Mouse (Mus musculus) lung, embryonic 15.5 days (tissue): Measurements from ENCODE around the gene Gm12394. TPM values are rescaled to one million over a fixed set of nuclear protein-coding genes. Genes with fewer than 3 reads are reported as not detected.
"Not testable (repeated sequence)": the region's sequence is repeated elsewhere in the genome, so short reads cannot be mapped to it uniquely, and the experiment has no call there.

Source experiments
- ATAC-seq: fragments of 200-750 bp; cut with Nextera tagmentation; 2 replicates; pipeline ENCODE4 v1.8.0; 2017; ENCODE audit warnings: moderate number of reproducible peaks, borderline replicate concordance; ENCODE audit not compliant: low FRiP score, low TSS enrichment; ENCODE audit errors: extremely low read depth
- H3K27ac ChIP-seq: fragments of 300-500 bp; sonication (generic); 2 replicates; pipeline ENCODE4 v1.5.1; 2015; ENCODE audit warnings: moderate library complexity, mild to moderate bottlenecking, inconsistent platforms
- H3K27me3 ChIP-seq: fragments of 300-500 bp; sonication (generic); 2 replicates; pipeline ENCODE4 v1.6.1; 2015; ENCODE audit warnings: inconsistent platforms
- H3K36me3 ChIP-seq: fragments of 300-500 bp; sonication (generic); 2 replicates; pipeline ENCODE4 v1.6.1; 2015; ENCODE audit warnings: inconsistent platforms
- H3K4me1 ChIP-seq: fragments of 300-500 bp; sonication (generic); 2 replicates; pipeline ENCODE4 v1.6.1; 2015; ENCODE audit warnings: inconsistent platforms
- H3K4me2 ChIP-seq: fragments of 300-500 bp; sonication (generic); 2 replicates; pipeline ENCODE4 v1.6.1; 2015; ENCODE audit warnings: inconsistent platforms, mild to moderate bottlenecking, moderate library complexity
- H3K4me3 ChIP-seq: fragments of 300-500 bp; sonication (generic); 2 replicates; pipeline ENCODE4 v1.5.1; 2015; ENCODE audit warnings: mild to moderate bottlenecking, inconsistent platforms
- H3K9ac ChIP-seq: fragments of 300-500 bp; sonication (generic); 2 replicates; pipeline ENCODE4 v1.6.1; 2015; ENCODE audit warnings: inconsistent platforms
- H3K9me3 ChIP-seq: fragments of 300-500 bp; sonication (generic); 2 replicates; pipeline ENCODE4 v1.6.1; 2016; ENCODE audit warnings: inconsistent platforms
- WGBS: fragments of 180-500 bp; shearing (Covaris S2); methylation state at CpG from one replicate; pipeline ENCODE4 v1.1.7; 2015; 5-methylcytosine and 5-hydroxymethylcytosine counted together
- polyA plus RNA-seq: library from polyadenylated mRNA; unstranded; fragments of >200 nt; fragmentation: Nextera tagmentation; extraction: Ambion mirVana; gene quantifications from 2 replicates; pipeline ENCODE4 v1.2.1, GENCODE M21; 2015

Gene Gm12394
- polyA plus RNA-seq = 0.06 TPM in 1 of 2 replicates, not detected in the other

DNA sequence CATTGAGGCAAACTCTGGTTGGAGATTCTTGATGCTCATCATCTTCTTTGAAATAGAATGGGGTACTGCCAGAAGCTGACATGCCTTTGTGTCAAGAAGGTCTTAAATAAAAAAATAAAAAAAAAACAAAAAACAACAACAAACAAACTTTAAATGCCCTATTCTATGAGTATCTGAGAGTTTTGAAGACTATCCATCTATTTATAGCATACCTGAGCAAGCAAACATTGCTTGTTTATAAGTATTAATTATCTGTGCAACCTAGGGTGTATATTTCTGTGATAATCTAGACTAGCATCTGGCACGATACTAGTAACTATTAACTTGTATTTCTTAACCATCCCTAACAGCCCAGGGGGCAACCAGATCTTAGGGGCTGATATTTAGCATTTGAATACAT is at the start of gene Gm12394:
Gm12394 (minus strand) TSS at position 101 of the 400 bp plus-strand sequence.
- WGBS = 73% methylated on average over 1 of the region's 1 CpGs

GRCm38 (mm10) chr4:42904966-42905365 is 48.4 kb upstream of the Gm12394 start:
- ATAC-seq = no peak
- H3K27me3 ChIP-seq = no peaks in the 10 kb centered on the region
- no peak overlapping the region for H3K9ac ChIP-seq
- no peaks in the 10 kb centered on the region for H3K9me3 ChIP-seq
- H3K4me1 ChIP-seq = no peaks in the 10 kb centered on the region
- H3K4me2 ChIP-seq = no peak overlapping the region
- H3K36me3 ChIP-seq = no peaks in the 10 kb centered on the region
- 83% methylated on average over 6 of the region's 6 CpGs for WGBS
- no peak overlapping the region for H3K27ac ChIP-seq
- H3K4me3 ChIP-seq = no peak overlapping the region

More for the DNA sequence above, at the start of gene Gm12394:
- H3K27ac ChIP-seq, H3K27me3 ChIP-seq, H3K36me3 ChIP-seq, H3K4me1 ChIP-seq, ATAC-seq, H3K9me3 ChIP-seq, H3K9ac ChIP-seq, H3K4me3 ChIP-seq, H3K4me2 ChIP-seq: not testable (repeated sequence)

DNA sequence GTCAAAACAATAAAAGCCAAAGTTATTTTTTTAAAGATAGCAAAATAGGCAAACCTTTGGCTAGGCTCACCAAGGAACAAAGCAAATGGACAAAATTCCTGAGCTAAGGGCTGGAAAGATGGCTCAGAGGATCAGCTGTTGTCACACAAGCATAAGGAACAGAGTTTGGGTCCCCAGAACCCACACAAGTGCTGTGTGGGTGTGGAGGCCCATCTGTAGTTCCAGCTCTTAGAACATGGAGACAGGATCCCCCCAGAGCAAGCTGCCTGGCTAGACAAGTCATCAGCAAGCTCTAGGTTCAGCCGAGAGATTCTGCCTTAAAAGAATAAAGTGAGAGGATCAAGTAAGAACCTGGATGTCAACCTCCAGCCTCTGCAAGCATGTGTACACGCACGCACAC is 48.0 kb upstream of the Gm12394 start:
- Histone ChIP-seq H3K4me2 (no peak overlapping the region), H3K9ac (no peak overlapping the region), H3K4me1 (no peaks in the 10 kb centered on the region), H3K27me3 (no peaks in the 10 kb centered on the region), H3K36me3 (no peaks in the 10 kb centered on the region), H3K4me3 (no peak overlapping the region), H3K27ac (no peak overlapping the region), H3K9me3 (no peaks in the 10 kb centered on the region)
- WGBS = 86% methylated on average over 3 of the region's 3 CpGs
- ATAC-seq = no peak

DNA sequence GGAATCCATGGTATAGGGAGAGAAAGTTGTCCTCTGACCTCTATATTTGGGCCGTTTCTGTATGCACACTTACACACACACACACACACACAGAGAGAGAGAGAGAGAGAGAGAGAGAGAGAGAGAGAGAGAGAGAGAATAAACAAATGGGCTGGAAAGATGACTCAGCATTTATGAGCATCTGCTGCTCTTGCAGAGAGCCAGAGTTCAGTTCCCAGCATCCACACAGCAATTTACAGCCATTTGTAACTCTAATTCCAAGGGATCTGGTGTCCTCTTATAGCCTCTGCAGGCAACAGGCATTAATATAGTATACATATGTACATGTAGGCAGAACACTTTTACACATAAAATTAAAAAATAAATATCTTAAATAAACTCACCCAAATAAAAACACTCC is 47.4 kb upstream of the Gm12394 start:
- Histone ChIP-seq H3K4me1 (no peaks in the 10 kb centered on the region), H3K27me3 (no peaks in the 10 kb centered on the region), H3K9ac (no peak overlapping the region), H3K9me3 (no peaks in the 10 kb centered on the region), H3K27ac (no peak overlapping the region), H3K4me2 (no peak overlapping the region), H3K36me3 (no peaks in the 10 kb centered on the region), H3K4me3 (no peak overlapping the region)
- 38% methylated on average over 1 of the region's 1 CpGs for WGBS
- no peak for ATAC-seq

- WGBS = 83% methylated on average over 5 of the region's 5 CpGs
- H3K27me3 ChIP-seq = no peaks in the 10 kb centered on the region
- no peak overlapping the region for H3K4me3 ChIP-seq
- H3K9me3 ChIP-seq = no peaks in the 10 kb centered on the region
- ATAC-seq = no peak
- H3K4me1 ChIP-seq = no peaks in the 10 kb centered on the region
- H3K4me2 ChIP-seq = no peak overlapping the region
- no peak overlapping the region for H3K9ac ChIP-seq
- H3K36me3 ChIP-seq = no peaks in the 10 kb centered on the region
- no peak overlapping the region for H3K27ac ChIP-seq
These were observed 46.2 kb upstream of the Gm12394 start for GRCm38 (mm10) chr4:42902730-42903129.

- Histone ChIP-seq H3K9me3 (no peaks in the 10 kb centered on the region), H3K4me2 (no peak overlapping the region), H3K9ac (no peak overlapping the region), H3K27me3 (no peaks in the 10 kb centered on the region), H3K36me3 (no peaks in the 10 kb centered on the region), H3K4me1 (no peaks in the 10 kb centered on the region), H3K27ac (no peak overlapping the region), H3K4me3 (no peak overlapping the region)
- ATAC-seq = no peak
- WGBS = 48% methylated on average over 9 of the region's 9 CpGs
These were observed 45.6 kb upstream of the Gm12394 start for GRCm38 (mm10) chr4:42902174-42902573.

- WGBS = 68% methylated on average over 5 of the region's 5 CpGs
- Histone ChIP-seq H3K27ac (no peak overlapping the region), H3K36me3 (no peaks in the 10 kb centered on the region), H3K9ac (no peak overlapping the region), H3K9me3 (no peaks in the 10 kb centered on the region), H3K4me2 (no peak overlapping the region), H3K27me3 (no peaks in the 10 kb centered on the region), H3K4me1 (no peaks in the 10 kb centered on the region), H3K4me3 (no peak overlapping the region)
- no peak for ATAC-seq
These were observed 44.3 kb upstream of the Gm12394 start for GRCm38 (mm10) chr4:42900878-42901277.

DNA sequence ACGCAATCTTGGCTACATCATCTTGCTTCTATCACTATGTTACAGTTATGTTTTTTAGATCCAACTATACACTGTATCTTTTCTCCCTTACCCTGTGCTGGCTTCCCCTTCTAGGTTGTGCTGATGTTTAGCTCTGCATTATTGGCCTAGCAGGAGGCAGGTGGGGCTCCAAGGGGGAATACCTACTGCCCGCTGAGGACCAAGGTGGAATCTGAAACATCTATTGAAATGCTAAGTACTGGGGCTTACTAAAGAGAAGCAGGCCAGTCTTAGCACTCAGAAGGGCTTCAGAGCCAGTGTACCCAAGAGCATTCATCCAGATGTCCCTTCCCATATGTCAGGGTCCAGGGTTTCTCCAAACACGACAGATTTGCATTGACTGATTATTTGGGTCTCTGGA is 42.3 kb upstream of the Gm12394 start:
- H3K4me2 ChIP-seq = no peak overlapping the region
- H3K4me1 ChIP-seq = no peaks in the 10 kb centered on the region
- no peak overlapping the region for H3K4me3 ChIP-seq
- H3K27ac ChIP-seq = no peak overlapping the region
- no peaks in the 10 kb centered on the region for H3K36me3 ChIP-seq
- H3K27me3 ChIP-seq = no peaks in the 10 kb centered on the region
- no peak overlapping the region for H3K9ac ChIP-seq
- WGBS = 41% methylated on average over 3 of the region's 3 CpGs
- H3K9me3 ChIP-seq = no peaks in the 10 kb centered on the region
- ATAC-seq = no peak

DNA sequence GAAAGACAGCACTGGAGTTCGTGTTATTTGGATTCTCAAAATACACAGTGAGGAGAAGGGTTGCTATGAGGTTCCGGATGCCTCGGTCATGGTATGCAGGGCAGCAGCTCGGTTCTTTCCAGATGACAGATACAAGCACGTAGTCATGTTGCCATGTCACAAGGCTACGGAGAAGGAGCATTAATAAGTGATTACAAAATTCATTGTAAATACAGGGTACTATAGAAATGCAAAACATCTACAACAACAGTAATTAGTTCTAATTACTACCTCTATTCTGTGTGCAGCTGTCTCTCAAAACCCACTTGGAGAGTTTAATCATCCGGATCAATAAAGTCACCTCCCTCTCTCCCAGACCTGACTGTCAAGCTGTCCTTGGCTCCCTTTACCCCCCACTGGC is 38.5 kb upstream of the Gm12394 start:
- Histone ChIP-seq H3K9me3 (no peaks in the 10 kb centered on the region), H3K27ac (no peak overlapping the region), H3K27me3 (no peaks in the 10 kb centered on the region), H3K4me2 (no peak overlapping the region), H3K4me1 (no peaks in the 10 kb centered on the region), H3K9ac (no peak overlapping the region), H3K4me3 (no peak overlapping the region), H3K36me3 (no peaks in the 10 kb centered on the region)
- 75% methylated on average over 7 of the region's 7 CpGs for WGBS
- no peak for ATAC-seq

GRCm38 (mm10) chr4:42891176-42891575 is 34.6 kb upstream of the Gm12394 start:
- no peak overlapping the region for H3K27ac ChIP-seq
- no peaks in the 10 kb centered on the region for H3K4me1 ChIP-seq
- no peaks in the 10 kb centered on the region for H3K9me3 ChIP-seq
- H3K36me3 ChIP-seq = no peaks in the 10 kb centered on the region
- no peaks in the 10 kb centered on the region for H3K27me3 ChIP-seq
- H3K4me3 ChIP-seq = no peak overlapping the region
- H3K4me2 ChIP-seq = no peak overlapping the region
- whole genome bisulfite sequencing = 61% methylated on average over 7 of the region's 7 CpGs
- ATAC-seq = no peak
- no peak overlapping the region for H3K9ac ChIP-seq

- Histone ChIP-seq H3K27me3 (no peaks in the 10 kb centered on the region), H3K4me3 (no peak overlapping the region), H3K9ac (no peak overlapping the region), H3K9me3 (no peaks in the 10 kb centered on the region), H3K4me1 (no peaks in the 10 kb centered on the region), H3K27ac (no peak overlapping the region), H3K4me2 (no peak overlapping the region), H3K36me3 (no peaks in the 10 kb centered on the region)
- 89% methylated on average over 6 of the region's 6 CpGs for WGBS
- ATAC-seq = no peak
These were observed 32.2 kb upstream of the Gm12394 start for GRCm38 (mm10) chr4:42888806-42889205.

DNA sequence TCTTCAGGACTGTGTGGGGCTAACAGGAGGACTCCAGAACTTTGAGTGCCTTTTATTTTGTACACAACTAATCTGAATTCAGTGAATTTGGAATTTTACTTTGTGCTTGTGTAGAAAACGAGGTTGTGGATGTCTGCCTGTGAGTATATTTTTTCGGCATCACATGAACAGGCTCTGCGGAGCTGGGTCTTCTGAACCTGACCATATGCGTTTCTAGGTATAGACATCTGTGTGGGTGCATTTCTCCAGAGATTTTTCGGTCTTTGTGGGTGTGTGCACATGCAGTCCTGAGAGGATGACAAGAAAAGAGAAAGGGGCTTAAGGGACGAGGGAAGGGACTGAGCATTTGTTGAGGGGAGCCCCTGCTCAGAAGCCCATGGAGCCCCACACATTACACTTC is 30.4 kb upstream of the Gm12394 start:
- H3K27ac ChIP-seq = no peak overlapping the region
- H3K4me1 ChIP-seq = no peaks in the 10 kb centered on the region
- no peak for ATAC-seq
- no peak overlapping the region for H3K9ac ChIP-seq
- WGBS = 87% methylated on average over 6 of the region's 6 CpGs
- no peaks in the 10 kb centered on the region for H3K36me3 ChIP-seq
- H3K4me3 ChIP-seq = no peak overlapping the region
- H3K4me2 ChIP-seq = no peak overlapping the region
- no peaks in the 10 kb centered on the region for H3K27me3 ChIP-seq
- no peaks in the 10 kb centered on the region for H3K9me3 ChIP-seq

GRCm38 (mm10) chr4:42880677-42880948 is 24.0 kb upstream of the Gm12394 start:
- 42% methylated on average over 1 of the region's 1 CpGs for WGBS
- H3K27me3 ChIP-seq = no peaks in the 10 kb centered on the region
- H3K4me3 ChIP-seq = no peak overlapping the region
- no peak overlapping the region for H3K9ac ChIP-seq
- H3K36me3 ChIP-seq = no peaks in the 10 kb centered on the region
- H3K4me1 ChIP-seq = no peaks in the 10 kb centered on the region
- ATAC-seq = no peak
- H3K4me2 ChIP-seq = no peak overlapping the region
- no peak overlapping the region for H3K27ac ChIP-seq
- H3K9me3 ChIP-seq = no peaks in the 10 kb centered on the region
